Mouse (Mus musculus) G1E (cell line): Measurements from ENCODE around the gene Fxyd7. TPM values are rescaled to one million over a fixed set of nuclear protein-coding genes. Genes with fewer than 3 reads are reported as not detected.

Experiments used
- ATAC-seq: 2 replicates; pipeline ENCODE4 v1.8.0; 2016; ENCODE audit warnings: mild to moderate bottlenecking; ENCODE audit not compliant: insufficient number of reproducible peaks, poor library complexity, low FRiP score, severe bottlenecking; ENCODE audit errors: extremely low read depth
- DNase-seq: peaks from one replicate; pipeline ENCODE4 v3.0.0; 2012; ENCODE audit warnings: low spot score
- H3K27me3 ChIP-seq: 2 replicates; pipeline ENCODE4 v1.6.1; 2012; ENCODE audit warnings: mild to moderate bottlenecking, low read length, inconsistent platforms; ENCODE audit not compliant: insufficient read depth
- H3K36me3 ChIP-seq: replicated peaks from 2 replicates; pipeline ENCODE3; 2012; ENCODE audit warnings: mild to moderate bottlenecking, inconsistent platforms
- H3K4me1 ChIP-seq: 2 replicates; pipeline ENCODE4 v1.6.1; 2012; ENCODE audit warnings: low read depth, low read length, inconsistent platforms, mixed read lengths; ENCODE audit not compliant: insufficient read depth
- H3K4me3 ChIP-seq: 2 replicates; pipeline ENCODE4 v1.5.1; 2012; ENCODE audit warnings: low read depth, mild to moderate bottlenecking, inconsistent platforms, low read length, moderate library complexity, mixed read lengths
- H3K9me3 ChIP-seq: replicated peaks from 2 replicates; pipeline ENCODE4 v1.6.1; 2012; ENCODE audit warnings: inconsistent platforms
- CTCF ChIP-seq: IDR thresholded peaks from 2 replicates; pipeline ENCODE4 v1.5.1; 2012; ENCODE audit warnings: low read depth, low read length, inconsistent platforms, mixed read lengths
- GATA1 ChIP-seq: IDR thresholded peaks from 2 replicates; pipeline ENCODE4 v1.6.1; 2012; ENCODE audit warnings: borderline replicate concordance, low read length, inconsistent platforms, mixed read lengths
- GATA2 ChIP-seq: IDR thresholded peaks from 2 replicates; pipeline ENCODE4 v1.6.1; 2012; ENCODE audit warnings: low read depth, low read length, inconsistent platforms, borderline replicate concordance
- POLR2AphosphoS5 ChIP-seq: IDR thresholded peaks from 2 replicates; pipeline ENCODE4 v1.6.1; 2012; ENCODE audit warnings: low read depth, low read length, inconsistent platforms; ENCODE audit not compliant: insufficient replicate concordance
- TAL1 ChIP-seq: conservative IDR thresholded peaks from 2 replicates; pipeline ENCODE4 v1.6.1; 2012; ENCODE audit warnings: low read depth, low read length, inconsistent platforms, mixed read lengths
- polyA plus RNA-seq: library from polyadenylated mRNA; stranded (reverse); fragments of >175 nt; gene quantifications from 2 replicates; pipeline ENCODE4 v1.2.3, GENCODE M21; 2012
- total RNA-seq, 2 experiments: library from RNA; stranded (forward) in 1 of 2; stranded (reverse) in 1 of 2; fragments of 200-1000 nt in 1 of 2; fragments of >200 nt in 1 of 2; fragmentation: Nextera tagmentation in 1 of 2; gene quantifications; 2 replicates each; pipeline ENCODE4 v1.2.3; 2014 to 2017

Gene Fxyd7
- total and polyA plus RNA-seq, 3 experiments = not detected

GRCm38 (mm10) chr7:31049135-31049845 lies 2.0 kb downstream of the Fxyd7 start:
- ATAC-seq (no peak), DNase-seq (no peak)
- Histone ChIP-seq H3K36me3 (no peaks in the 10 kb centered on the region), H3K4me1 (no peaks in the 10 kb centered on the region), H3K9me3 (peaks cover 27% of the 10 kb centered on the region), H3K27me3 (peaks cover 4% of the 10 kb centered on the region; the same call in 1 of the 2 replicates), H3K4me3 (no peak overlapping the region)
- TF ChIP-seq CTCF = no peak
- no peak for TF ChIP-seq GATA2
- TF ChIP-seq POLR2AphosphoS5 = no peak
- no peak for TF ChIP-seq GATA1
- TF ChIP-seq TAL1 = no peak

GRCm38 (mm10) chr7:31042431-31042910 lies 8.8 kb downstream of the Fxyd7 start, which contains the start of gene Fxyd5:
Gene Fxyd5 (minus strand): TSS chr7:31042481.
- ATAC-seq (no peak), DNase-seq (no peak)
- Histone ChIP-seq H3K4me3 (no peak within 1 kb of the TSS), H3K4me1 (no peaks in the 10 kb centered on the region), H3K27me3 (no peaks in the 10 kb centered on the region), H3K9me3 (peaks cover 17% of the 10 kb centered on the region), H3K36me3 (no peaks in the 10 kb centered on the region)
- TF ChIP-seq CTCF = no peak
- TF ChIP-seq GATA1 = no peak
- TF ChIP-seq GATA2 = no peak
- no peak for TF ChIP-seq TAL1
- no peak for TF ChIP-seq POLR2AphosphoS5

- DNase-seq = no peak
- TF ChIP-seq GATA1 (no peak), TAL1 (no peak)
- Histone ChIP-seq H3K4me1 (no peaks in the 10 kb centered on the region), H3K36me3 (no peaks in the 10 kb centered on the region), H3K9me3 (peaks cover 17% of the 10 kb centered on the region), H3K27me3 (no peaks in the 10 kb centered on the region), H3K4me3 (no peak overlapping the region)
- ATAC-seq = no peak
Observed at GRCm38 (mm10) chr7:31041662-31042315, 9.5 kb downstream of the Fxyd7 start.

- no peak for TF ChIP-seq TAL1
- no peak for TF ChIP-seq CTCF
- TF ChIP-seq POLR2AphosphoS5 = no peak
- no peak for TF ChIP-seq GATA1
- TF ChIP-seq GATA2 = no peak
- Histone ChIP-seq H3K4me3 (no peak overlapping the region), H3K9me3 (peaks cover 17% of the 10 kb centered on the region), H3K36me3 (no peaks in the 10 kb centered on the region), H3K27me3 (no peaks in the 10 kb centered on the region), H3K4me1 (no peaks in the 10 kb centered on the region)
- ATAC-seq (no peak), DNase-seq (no peak)
Observed at GRCm38 (mm10) chr7:31041023-31041407, 10.3 kb downstream of the Fxyd7 start.

- DNase-seq = no peak
- TF ChIP-seq GATA2 (no peak), TAL1 (no peak), GATA1 (no peak), CTCF (no peak), POLR2AphosphoS5 (no peak)
- ATAC-seq = no peak
- Histone ChIP-seq H3K4me3 (no peak overlapping the region), H3K9me3 (peaks cover 17% of the 10 kb centered on the region), H3K27me3 (no peaks in the 10 kb centered on the region), H3K36me3 (no peaks in the 10 kb centered on the region), H3K4me1 (no peaks in the 10 kb centered on the region)
Observed at GRCm38 (mm10) chr7:31040281-31041022, 10.8 kb downstream of the Fxyd7 start.

GRCm38 (mm10) chr7:31039011-31039410 lies 12.3 kb downstream of the Fxyd7 start:
- TF ChIP-seq GATA2 = no peak
- no peak for TF ChIP-seq CTCF
- no peak for TF ChIP-seq POLR2AphosphoS5
- TF ChIP-seq GATA1 = no peak
- TF ChIP-seq TAL1 = no peak
- Histone ChIP-seq H3K27me3 (no peaks in the 10 kb centered on the region), H3K36me3 (no peaks in the 10 kb centered on the region), H3K9me3 (peaks cover 15% of the 10 kb centered on the region), H3K4me1 (no peaks in the 10 kb centered on the region), H3K4me3 (no peak overlapping the region)
- DNase-seq = no peak
- no peak for ATAC-seq
